Mouse (Mus musculus) monocyte, adult 2 months (primary cell): ENCODE data around the gene 9530003J23Rik.
"Not testable (repeated sequence)": the region's sequence is repeated elsewhere in the genome, so short reads cannot be mapped to it uniquely, and the experiment has no call there.

Experiments
- DNase-seq, 2 experiments: peaks; one replicate each; pipeline ENCODE4 v3.0.0; 2022; ENCODE audit warnings: low spot score in 2 of 2, low read depth in 1 of 2

Gene 9530003J23Rik

DNA sequence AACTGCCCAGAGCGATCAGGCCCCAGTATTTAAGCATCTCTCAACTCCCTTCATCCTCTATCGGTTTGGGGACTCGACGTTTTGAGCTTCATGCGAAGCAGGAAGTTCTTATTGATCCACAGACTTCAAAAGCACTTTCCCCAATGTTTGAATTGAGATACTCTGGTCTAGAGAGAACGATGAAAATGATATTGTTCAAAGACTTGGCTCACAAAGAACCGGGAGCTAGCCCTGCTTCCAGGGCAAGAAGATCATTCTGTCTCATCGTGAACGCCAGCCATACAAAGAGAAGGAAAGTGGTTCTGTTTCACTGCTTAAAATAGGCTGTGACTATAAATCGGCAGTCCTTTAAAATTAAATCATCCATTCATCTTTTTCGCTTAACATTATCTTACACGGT is at the start of gene 9530003J23Rik:
9530003J23Rik (minus strand) TSS at position 101 of the 400 bp plus-strand sequence.
- no peak for DNase-seq

DNA sequence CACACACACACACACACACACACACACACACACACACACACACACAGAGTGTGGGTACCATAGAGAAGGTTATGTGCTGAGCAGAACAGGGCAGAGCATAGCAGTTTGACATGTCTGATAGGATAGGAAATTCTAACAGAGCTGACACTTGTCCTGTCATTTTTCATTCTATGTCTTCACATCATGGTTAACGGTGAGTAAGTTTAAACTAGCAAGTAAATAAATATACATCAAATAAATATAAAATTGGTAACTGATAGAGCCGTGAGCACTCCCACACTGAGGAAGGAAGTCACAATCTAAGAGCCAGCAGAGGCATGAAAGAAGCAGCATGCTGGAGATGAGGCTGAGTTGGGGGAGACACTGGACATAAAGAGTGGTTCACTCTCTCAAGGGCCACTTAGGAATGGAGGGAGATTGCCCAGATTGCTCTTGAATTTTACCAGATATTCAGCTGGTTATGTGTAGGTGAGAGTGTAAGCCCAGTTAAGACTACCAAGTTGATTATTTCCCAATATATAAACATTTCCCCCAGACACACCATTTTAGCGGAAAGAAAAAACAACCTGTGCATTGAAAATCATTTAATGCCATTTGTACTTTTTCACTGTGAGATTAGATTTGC is 48.8 kb upstream of the 9530003J23Rik start:
- no peak for DNase-seq

DNA sequence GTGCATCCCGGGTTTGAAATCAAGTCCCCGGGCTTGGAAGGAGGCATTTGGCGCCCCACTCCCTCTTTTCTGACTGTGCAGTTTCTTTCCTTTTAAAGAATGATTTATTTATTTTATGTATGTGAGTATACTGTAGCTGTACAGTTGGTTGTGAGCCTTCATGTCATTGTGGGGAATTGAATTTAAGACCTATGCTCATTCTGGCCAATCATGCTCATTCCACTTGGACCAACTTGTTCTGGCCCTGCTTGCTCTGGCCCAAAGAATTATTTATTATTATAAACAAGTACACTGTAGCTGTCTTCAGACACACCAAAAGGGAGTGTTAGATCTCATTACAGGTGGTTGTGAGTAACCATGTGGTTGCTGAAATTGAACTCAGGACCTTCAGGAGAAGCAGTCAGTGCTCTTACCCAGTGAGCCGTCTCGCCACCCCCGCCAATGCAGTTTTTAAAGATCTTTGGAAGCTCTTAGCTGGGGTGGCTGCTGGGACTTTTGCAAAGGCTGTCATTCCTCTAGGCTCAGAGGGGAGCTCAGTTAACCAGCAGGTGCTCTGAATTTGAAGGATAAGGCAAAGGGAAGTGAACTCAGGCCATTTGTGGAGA is 48.0 kb upstream of the 9530003J23Rik start:
- DNase-seq, result no peak

DNA sequence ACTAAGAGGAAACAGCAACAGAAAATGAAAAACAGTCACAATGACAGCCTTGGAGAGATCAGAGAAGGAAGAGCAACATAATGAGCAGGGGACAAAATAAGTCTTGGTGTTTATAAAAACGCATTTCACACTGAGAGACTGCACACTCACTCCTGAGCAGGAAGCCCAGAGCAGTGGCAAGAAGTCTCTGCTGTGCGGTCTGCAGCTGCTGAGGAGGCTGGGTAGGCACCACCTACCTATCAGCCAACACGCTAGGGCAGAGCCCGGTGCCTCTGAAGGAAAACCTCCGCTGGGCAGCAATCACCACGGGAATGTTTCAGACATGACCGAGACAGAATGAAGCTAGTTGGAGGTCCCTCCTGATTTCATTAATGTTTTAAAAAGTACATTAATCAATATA is 47.1 kb upstream of the 9530003J23Rik start:
- DNase-seq, result not testable (repeated sequence)

DNA sequence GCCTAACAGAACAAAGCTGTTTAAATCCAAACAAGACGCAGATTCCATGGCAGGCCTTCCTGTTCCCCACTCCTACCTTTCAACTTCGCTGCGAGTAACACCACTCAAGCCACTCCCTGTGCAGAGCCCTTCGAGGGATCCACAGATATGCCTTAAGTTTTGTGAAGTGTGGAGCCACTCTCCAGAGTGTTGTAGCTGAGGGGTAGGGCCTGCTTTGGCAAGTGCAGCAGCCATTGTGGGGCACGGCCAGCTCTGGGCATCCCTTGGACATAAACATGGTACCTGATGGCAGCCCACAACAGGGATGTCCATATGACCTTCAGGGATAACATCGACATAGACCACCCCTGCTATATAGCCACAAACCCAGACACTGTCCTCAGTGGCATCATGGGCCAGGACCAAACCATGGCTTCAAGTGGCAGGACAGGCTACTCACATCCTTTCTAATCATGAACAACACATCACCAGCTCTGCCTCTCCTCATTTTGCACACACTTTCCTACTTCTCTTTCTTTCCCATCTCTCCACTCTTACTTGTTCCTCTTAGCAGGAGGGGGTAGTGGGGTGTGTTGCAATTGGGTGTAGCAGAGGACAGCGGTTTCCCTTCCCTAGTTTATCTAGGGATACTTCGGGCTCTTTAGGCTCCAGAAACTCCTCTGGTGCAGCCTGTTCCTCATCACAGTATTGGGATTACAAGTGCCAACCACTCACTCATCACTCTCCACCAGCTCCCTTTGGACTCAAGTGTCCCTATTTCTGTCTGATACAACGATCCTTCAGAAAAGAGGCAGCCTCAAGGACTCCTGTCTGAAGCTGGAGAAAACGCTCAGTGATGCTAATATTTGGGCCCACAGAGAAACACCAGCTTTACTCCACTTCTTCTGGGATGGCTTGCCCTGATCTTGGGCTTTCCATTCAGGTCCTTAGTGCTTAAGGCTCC is 46.3 kb upstream of the 9530003J23Rik start:
- peak in 1 of 2 experiments; percentile 29 for DNase-seq

DNA sequence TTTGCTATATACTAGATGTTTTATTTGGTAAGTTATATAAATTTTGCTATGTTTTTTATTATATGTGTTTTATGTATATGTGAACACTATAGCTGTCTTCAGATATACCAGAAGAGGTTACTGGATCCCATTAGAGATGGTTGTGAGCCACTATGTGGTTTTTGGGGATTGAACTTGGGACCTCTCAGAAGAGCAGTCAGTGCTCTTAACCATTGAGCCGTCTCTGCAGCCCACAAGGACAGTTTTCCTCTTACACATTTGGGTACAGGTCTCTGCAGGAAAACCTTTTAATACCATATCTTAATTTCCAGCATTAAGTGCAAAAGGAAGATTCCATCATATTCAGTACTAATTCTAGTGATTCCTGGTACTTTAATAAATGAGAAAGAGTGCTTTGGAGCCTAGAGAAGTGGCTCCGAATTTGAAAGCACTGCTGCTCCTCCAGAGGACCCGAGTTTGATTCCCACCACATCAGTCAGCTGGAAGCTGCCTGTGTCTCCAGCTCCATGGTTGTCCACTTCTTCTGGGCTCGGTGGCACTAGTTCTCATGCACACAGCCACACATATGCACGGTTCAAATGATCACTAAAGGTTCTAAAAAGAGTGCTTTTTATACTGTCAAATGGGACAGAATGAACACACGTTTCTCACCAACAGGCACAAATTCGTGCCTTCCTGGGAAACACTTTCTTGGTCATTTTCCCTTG is 45.5 kb upstream of the 9530003J23Rik start:
- no peak for DNase-seq

DNA sequence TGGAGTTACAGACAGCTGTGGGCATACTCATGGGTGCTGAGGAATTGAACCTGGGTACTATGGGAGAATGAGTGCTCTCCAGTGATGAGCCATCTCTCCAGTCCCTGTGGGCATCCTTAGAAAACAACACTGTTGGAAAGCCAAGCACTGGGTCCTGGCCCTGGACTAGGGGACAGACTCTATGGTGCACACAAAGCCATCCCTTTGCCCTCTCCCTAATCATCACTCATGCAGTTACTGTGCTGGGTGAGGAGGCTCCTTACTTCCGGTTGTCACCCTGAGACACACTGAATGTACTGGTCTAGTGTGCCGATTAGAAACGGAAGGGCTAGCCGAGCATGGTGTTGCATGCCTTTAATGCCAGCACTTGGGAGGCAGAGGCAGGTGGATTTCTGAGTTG is 44.7 kb upstream of the 9530003J23Rik start:
- DNase-seq, result not testable (repeated sequence)

DNA sequence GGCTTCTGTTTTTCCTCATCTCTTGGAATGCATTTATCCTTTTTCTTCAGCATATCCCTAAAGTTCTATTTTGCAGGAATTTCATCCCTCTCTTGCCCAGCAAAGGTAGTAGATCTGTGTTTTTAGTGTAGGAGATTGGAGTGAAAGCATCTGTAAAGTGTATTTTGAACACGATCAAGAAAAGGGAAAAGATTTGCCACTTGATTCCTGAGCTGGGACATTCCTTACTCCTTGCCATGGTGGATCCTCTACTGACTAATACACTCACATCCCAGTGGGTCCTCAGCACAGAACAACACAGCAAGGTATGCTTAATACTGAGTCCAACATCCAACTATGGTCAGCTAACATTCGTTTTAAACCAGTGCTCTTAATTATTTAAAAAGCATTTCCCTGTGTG is 44.0 kb upstream of the 9530003J23Rik start:
- DNase-seq, result no peak

DNA sequence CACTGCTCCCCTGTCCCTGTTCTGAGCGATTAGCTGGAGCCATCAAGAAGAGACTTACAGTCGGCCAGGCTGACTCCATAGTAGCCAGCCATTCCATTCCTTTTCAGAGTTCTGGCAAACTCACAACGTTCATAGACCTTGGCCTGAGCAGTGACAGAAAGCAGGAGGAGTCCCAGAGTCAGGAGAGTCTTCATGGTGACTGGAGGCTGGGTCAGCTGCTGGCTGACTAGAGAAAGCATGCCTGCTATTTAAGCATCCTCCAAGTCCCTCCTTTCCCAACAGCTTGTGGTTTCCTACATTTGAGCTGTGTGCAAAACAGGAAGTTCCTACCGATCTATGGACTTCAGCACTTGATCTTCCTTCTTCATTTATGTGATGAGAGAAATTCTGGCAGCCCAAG is 43.5 kb upstream of the 9530003J23Rik start, which contains the start of gene Lyz2:
Lyz2 (minus strand) TSS at position 273 of the 400 bp plus-strand sequence.
- DNase-seq, result peak; percentile 45 to 47

DNA sequence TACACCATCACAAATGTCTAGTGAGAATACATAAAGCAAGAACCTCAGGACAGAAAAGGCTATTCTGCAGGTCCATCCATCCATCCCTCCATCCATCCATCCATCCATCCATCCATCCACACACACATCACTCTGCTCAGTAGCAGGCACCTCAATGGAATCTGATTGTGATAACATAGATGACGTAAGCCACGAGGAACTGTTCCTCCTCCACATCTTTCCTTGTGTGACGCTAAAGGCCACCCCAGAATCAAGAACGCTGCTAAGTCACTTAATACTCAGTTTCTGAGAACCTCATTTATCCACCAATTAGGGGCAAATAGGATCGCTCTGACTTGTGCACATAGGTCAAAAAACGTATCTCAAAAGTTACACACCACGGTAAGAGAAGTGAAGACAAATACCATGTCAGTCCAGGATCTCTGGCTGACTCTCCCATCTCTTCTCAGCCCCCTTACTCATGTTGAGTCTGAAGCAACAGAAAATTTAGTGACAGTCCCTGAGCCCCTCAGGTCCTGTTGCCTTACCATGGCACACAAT is 42.9 kb upstream of the 9530003J23Rik start:
- DNase-seq, result no peak

DNA sequence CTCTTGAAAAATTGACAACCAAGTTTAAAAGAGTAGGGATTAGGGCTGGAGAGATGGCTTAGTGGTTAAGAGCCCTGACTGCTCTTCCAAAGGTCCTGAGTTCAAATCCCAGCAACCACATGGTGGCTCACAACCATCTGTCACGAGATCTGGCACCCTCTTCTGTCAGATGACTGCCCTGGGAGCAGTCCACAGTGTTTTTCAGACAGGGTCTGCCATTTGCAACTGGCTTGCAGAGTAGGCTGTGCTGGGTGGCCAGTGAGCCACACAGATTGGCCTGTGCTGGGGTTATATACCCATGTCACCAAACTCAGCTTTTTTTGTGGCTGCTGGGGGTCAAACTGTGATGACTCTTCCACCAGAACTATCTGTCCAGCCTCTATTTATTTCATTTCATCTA is 41.5 kb upstream of the 9530003J23Rik start:
- no peak for DNase-seq

DNA sequence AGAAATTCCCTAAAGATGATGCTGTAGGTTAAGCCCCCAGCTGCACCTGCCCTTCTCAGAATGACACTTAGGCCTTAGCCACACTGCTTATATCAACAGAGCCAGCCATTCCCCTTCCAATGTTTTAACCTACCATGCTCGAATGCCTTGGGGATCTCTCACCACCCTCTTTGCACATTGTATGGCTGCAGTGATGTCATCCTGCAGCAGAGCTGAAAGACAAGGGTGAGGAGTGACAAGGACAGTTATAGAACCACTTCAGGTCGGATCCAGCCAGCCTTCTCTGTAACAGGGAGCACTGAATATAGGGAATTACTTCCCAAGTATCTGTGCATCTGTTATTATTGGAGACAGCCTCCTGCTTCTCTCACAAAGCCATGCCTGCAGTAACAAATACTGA is 40.0 kb upstream of the 9530003J23Rik start:
- DNase-seq, result not testable (repeated sequence)

DNA sequence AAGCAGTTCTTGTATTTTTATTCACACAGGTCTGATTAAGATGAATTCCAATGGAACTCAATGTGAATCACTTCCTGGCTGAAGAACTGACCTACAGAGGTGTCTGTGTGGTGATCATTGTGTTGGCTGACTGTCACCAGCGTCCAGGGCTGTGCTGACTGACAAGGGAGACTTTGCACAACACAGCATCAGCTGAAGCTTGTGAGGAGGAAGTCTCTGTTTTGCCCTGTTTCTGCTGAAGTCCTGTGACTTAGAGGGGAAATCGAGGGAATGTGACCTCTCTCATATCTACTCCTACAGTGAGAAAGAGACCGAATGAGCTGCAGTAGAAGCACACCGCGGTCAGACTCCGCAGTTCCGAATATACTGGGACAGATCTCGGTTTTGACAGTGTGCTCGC is 39.3 kb upstream of the 9530003J23Rik start:
- DNase-seq, result not testable (repeated sequence)

DNA sequence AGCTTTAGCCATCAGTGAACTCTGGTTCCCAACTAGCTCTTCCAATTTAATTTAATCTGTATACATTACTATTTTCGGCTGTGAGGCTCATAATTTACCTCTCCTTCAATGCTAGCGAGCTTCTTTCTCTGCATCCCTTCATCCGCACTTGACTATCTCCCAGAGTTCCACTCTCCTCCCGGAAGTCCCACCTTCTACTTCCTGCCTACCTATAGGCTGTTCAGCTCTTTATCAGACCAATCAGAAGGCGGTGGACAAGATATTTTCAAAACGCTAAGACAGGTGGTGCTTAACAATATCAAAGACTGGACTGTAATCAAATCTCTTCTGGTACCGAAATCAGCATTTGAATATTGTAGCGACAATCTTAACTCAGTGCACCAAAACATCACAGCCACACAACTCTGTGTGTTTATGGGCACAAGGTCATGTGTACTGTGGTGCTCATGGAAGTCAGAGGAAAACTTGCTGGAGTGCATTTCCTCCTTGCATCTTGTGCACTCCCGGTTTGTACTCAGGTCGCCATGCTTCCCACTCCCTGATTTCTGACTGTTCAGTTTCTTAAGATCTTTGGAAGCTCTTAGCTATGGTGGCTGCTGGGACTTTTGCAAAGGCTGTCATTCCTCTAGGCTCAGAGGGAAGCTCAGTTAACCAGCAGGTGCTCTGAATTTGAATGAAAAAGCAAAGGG is 37.3 kb upstream of the 9530003J23Rik start:
- DNase-seq, result no peak

DNA sequence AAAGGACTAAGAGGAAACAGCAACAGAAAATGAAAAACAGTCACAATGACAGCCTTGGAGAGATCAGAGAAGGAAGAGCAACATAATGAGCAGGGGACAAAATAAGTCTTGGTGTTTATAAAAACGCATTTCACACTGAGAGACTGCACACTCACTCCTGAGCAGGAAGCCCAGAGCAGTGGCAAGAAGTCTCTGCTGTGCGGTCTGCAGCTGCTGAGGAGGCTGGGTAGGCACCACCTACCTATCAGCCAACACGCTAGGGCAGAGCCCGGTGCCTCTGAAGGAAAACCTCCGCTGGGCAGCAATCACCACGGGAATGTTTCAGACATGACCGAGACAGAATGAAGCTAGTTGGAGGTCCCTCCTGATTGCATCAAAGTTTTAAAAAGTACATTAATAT is 36.1 kb upstream of the 9530003J23Rik start:
- DNase-seq, result not testable (repeated sequence)

DNA sequence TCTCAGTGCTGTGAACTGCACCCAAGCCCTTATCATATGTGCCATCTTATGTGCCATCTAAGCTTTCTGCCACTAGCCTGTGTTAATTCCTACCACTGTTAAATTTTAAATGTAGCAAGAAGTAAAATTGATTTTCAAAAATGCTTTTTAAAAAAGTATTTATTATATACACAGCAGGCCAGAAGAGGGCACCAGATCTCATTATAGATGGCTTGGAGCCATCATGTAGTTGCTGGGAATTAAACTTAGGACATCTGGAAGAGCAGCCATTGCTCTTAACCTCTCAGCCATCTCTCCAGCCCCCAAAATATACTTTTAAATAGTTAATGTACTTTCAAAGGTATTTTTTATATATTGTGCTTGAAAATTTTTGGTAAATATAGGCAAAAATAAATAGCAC is 33.5 kb upstream of the 9530003J23Rik start:
- DNase-seq, result no peak

DNA sequence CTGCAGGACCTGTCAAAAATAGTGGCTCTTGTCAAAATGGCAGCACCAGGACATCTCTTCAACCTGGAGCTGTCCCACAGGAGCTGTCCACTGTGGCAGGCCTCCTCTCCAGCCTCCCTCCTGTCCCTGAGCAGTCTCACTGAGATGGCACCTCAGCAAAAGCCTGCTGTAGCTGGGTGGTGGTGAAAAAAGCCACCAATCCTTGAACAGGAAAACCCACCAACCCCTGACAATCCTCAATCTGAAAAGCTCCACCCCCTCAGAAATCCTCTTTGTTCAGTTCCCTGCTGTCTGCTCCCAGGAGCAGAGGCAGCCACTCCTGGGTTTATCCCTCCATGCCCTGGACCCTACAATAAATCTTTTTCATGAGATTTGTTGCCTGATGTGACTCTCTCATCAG is 21.4 kb upstream of the 9530003J23Rik start:
- no peak for DNase-seq

DNA sequence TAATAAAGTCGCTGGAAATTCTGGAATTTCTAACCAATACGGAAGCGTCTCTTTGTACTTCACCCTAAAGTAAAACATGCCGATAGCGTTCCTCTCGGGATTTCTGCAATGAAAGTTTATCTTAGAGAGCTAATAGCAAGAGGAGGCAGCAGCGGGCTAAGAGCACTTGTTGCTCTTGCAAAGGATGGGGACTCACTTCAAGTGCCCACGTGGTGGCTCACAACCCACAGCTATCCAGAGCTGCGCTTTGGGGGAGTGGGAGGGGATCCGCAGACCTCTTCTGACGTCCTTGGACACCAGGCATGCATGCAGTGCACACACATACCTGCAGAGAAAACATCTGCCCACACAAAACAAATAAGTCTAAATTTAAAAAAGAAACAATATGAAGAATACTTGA is 2.6 kb downstream of the 9530003J23Rik start:
- DNase-seq, result no peak

DNA sequence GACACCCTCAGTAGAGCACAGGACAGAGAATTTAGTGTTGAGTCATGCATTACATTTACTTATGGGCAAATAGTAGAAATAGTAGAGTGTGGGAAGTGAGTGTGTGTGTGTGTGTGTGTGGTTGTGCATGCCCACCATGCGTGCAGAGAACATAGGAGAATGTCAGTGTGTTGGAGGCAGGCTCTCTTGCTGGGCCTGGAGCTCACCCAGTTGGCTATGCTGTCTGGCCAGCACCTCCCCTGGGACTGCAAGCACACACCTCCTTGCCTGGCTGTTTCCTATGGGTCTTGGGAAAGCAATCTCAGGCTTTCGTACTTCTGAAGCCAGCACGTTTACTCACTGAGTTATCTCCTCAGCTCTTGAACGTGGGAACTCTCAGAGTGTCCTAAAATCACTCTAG is 3.7 kb downstream of the 9530003J23Rik start:
- DNase-seq, result no peak

DNA sequence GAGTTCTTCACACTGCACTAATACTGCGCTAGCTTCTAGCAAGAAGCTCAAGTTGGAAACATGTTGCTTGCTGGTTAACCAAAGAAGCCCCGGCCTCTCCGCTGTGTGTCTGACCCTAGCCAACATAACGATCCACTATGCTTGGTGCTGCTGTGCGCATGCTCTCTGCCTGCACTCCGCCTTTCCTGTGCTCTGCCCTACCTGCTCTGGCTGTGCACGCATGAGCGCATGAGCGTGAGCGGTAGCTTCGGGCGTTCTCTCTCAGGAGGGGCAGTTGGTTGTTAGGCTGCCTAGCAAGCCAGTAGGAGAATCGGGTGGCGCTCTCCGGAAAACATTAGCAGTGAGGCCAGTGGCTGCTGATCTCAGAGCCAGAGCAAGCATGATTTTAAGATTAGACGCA is 8.7 kb downstream of the 9530003J23Rik start:
- no peak for DNase-seq
